Mouse (Mus musculus): ENCODE results near the gene Ppp1r13b.

GRCm38 (mm10) chr12:111864206-111864824, 43.6 kb downstream of the Ppp1r13b start:
- TF ChIP-seq CTCF (IDR thresholded peaks at IDR 0.05; ENCODE audit: extremely low read depth, insufficient read depth, low read length), result no peak
- no peak for TF ChIP-seq POLR2A (IDR thresholded peaks at IDR 0.05; ENCODE audit: extremely low read depth, insufficient read depth, low read length)
